Mouse (Mus musculus) layer of hippocampus, adult 2 months (tissue): Measurements from ENCODE around the gene Ptprg. TPM values are rescaled to one million over a fixed set of nuclear protein-coding genes. Genes with fewer than 3 reads are reported as not detected.

Experiments used
- DNase-seq, 2 experiments: peaks; one replicate each; pipeline ENCODE4 v3.0.0; 2022; ENCODE audit warnings: low spot score in 2 of 2
- H3K27ac ChIP-seq: fragments of 200-600 bp; 2 replicates; pipeline ENCODE4 v1.8.1; 2022
- H3K4me3 ChIP-seq: fragments of 200-600 bp; 2 replicates; pipeline ENCODE4 v1.8.1; 2022; ENCODE audit warnings: mild to moderate bottlenecking
- CTCF ChIP-seq: fragments of 200-600 bp; conservative IDR thresholded peaks from 2 replicates; pipeline ENCODE4 v1.8.1; 2022; ENCODE audit warnings: antibody characterized with exemption, mild to moderate bottlenecking, moderate library complexity
- total RNA-seq, 2 experiments: library from RNA; stranded (reverse); gene quantifications; 2 replicates each; pipeline ENCODE4 v1.2.3; 2021

Gene Ptprg
- total RNA-seq, 2 experiments from 2014 or later = 106 to 112 TPM

- H3K4me3 ChIP-seq = no peak overlapping the region
- no peak for TF ChIP-seq CTCF
- H3K27ac ChIP-seq = no peak overlapping the region
- DNase-seq = no peak
Measured at GRCm38 (mm10) chr14:11577276-11577909, 24.1 kb downstream of the Ptprg start.

- H3K4me3 ChIP-seq = no peak overlapping the region
- no peak for DNase-seq
- no peak for TF ChIP-seq CTCF
- H3K27ac ChIP-seq = no peak overlapping the region
Measured at GRCm38 (mm10) chr14:11577910-11578309, 24.6 kb downstream of the Ptprg start.

- DNase-seq = no peak
- no peak for TF ChIP-seq CTCF
Measured at GRCm38 (mm10) chr14:11578492-11578967, 25.2 kb downstream of the Ptprg start.

GRCm38 (mm10) chr14:11579950-11580349 is 26.6 kb downstream of the Ptprg start:
- Histone ChIP-seq H3K4me3 (no peak overlapping the region), H3K27ac (no peak overlapping the region)
- TF ChIP-seq CTCF = peak; percentile 57
- DNase-seq = no peak

More at GRCm38 (mm10) chr14:11578492-11578967, 25.2 kb downstream of the Ptprg start:
- no peak overlapping the region; the same call in 1 of the 2 replicates for H3K27ac ChIP-seq
- H3K4me3 ChIP-seq = no peak overlapping the region

GRCm38 (mm10) chr14:11584263-11584662 is 30.9 kb downstream of the Ptprg start:
- DNase-seq = no peak
- Histone ChIP-seq H3K4me3 (no peak overlapping the region), H3K27ac (no peak overlapping the region; the same call in 1 of the 2 replicates)
- no peak for TF ChIP-seq CTCF

- Histone ChIP-seq H3K4me3 (no peak overlapping the region), H3K27ac (no peak overlapping the region)
- DNase-seq = no peak
- TF ChIP-seq CTCF = no peak
Measured at GRCm38 (mm10) chr14:11584929-11585633, 31.7 kb downstream of the Ptprg start.

- Histone ChIP-seq H3K4me3 (no peak overlapping the region), H3K27ac (no peak overlapping the region)
- no peak for DNase-seq
- no peak for TF ChIP-seq CTCF
Measured at GRCm38 (mm10) chr14:11590387-11590786, 37.1 kb downstream of the Ptprg start.

- Histone ChIP-seq H3K4me3 (no peak overlapping the region), H3K27ac (no peak overlapping the region)
- DNase-seq = no peak
- no peak for TF ChIP-seq CTCF
Measured at GRCm38 (mm10) chr14:11592650-11593049, 39.3 kb downstream of the Ptprg start.

- Histone ChIP-seq H3K27ac (no peak overlapping the region), H3K4me3 (no peak overlapping the region)
- no peak for DNase-seq
- TF ChIP-seq CTCF = no peak
Measured at GRCm38 (mm10) chr14:11594336-11594735, 41.0 kb downstream of the Ptprg start.

- TF ChIP-seq CTCF = no peak
- no peak overlapping the region for H3K27ac ChIP-seq
- no peak overlapping the region for H3K4me3 ChIP-seq
- no peak for DNase-seq
Measured at GRCm38 (mm10) chr14:11604133-11604865, 51.0 kb downstream of the Ptprg start.

GRCm38 (mm10) chr14:11608366-11608765 is 55.0 kb downstream of the Ptprg start:
- Histone ChIP-seq H3K4me3 (no peak overlapping the region), H3K27ac (no peak overlapping the region)
- no peak for TF ChIP-seq CTCF
- DNase-seq = no peak

- Histone ChIP-seq H3K27ac (no peak overlapping the region), H3K4me3 (no peak overlapping the region)
- TF ChIP-seq CTCF = no peak
- no peak for DNase-seq
Measured at GRCm38 (mm10) chr14:11609857-11610582, 56.7 kb downstream of the Ptprg start.
